Mouse (Mus musculus) megakaryocyte, embryonic 14.5 days (primary cell): ENCODE measurements around the gene Neto2.

Experiments used
- FLI1 ChIP-seq: IDR thresholded peaks from 2 replicates; pipeline ENCODE4 v1.6.1; 2012; ENCODE audit warnings: low read length, inconsistent platforms, mixed read lengths
- GATA1 ChIP-seq: IDR thresholded peaks from 3 replicates; pipeline ENCODE4 v1.6.1; 2012; ENCODE audit warnings: mixed read lengths, low read length, inconsistent platforms, borderline replicate concordance

DNA sequence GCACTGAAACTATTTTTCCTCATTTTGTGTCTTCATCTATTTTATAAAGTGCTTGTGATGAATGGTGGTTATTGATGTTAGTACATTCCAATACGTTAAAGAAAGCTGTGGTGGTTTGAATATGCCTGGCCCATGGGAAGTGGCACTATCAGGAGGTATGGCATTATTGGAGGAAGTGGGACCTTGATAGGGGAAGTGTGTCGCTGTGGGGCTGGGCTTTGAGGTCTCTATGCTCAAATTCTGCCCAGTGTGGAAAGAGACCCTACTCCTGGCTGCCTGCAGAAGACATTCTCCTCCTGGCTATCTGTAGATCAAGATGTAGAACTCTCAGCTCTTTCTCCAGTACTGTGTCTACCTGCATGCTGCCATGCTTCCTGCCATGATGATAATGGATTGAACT lies 6.3 kb upstream of the Neto2 start:
- no peak for TF ChIP-seq GATA1
- TF ChIP-seq FLI1: no peak
